Mouse (Mus musculus) stomach, postnatal 0 days (tissue): ENCODE results near the gene Palld. TPM values are rescaled to one million over a fixed set of nuclear protein-coding genes. Genes with fewer than 3 reads are reported as not detected.

Experiments used
- ATAC-seq: fragments of 200-750 bp; cut with Nextera tagmentation; 2 replicates; pipeline ENCODE4 v1.8.0; 2017; ENCODE audit not compliant: low FRiP score, low TSS enrichment
- DNase-seq: peaks from one replicate; pipeline ENCODE4 v3.0.0-alpha.2; 2016; ENCODE audit warnings: low spot score
- H3K27ac ChIP-seq: fragments of 300-500 bp; sonication (generic); replicated peaks from 2 replicates; pipeline ENCODE4 v1.5.1; 2014; ENCODE audit warnings: mild to moderate bottlenecking, control low read depth
- H3K27me3 ChIP-seq: fragments of 300-500 bp; sonication (generic); 2 replicates; pipeline ENCODE4 v1.6.1; 2014; ENCODE audit warnings: low read length; ENCODE audit not compliant: control insufficient read depth, insufficient read depth
- H3K36me3 ChIP-seq: fragments of 300-500 bp; sonication (generic); 2 replicates; pipeline ENCODE4 v1.6.1; 2014; ENCODE audit warnings: low read length, mixed read lengths; ENCODE audit not compliant: control insufficient read depth, insufficient read depth
- H3K4me1 ChIP-seq: fragments of 300-500 bp; sonication (generic); replicated peaks from 2 replicates; pipeline ENCODE4 v1.6.1; 2014; ENCODE audit warnings: antibody characterized with exemption; ENCODE audit not compliant: control insufficient read depth, insufficient read depth
- H3K4me2 ChIP-seq: fragments of 300-500 bp; sonication (generic); replicated peaks from 2 replicates; pipeline ENCODE4 v1.6.1; 2014; ENCODE audit warnings: low read depth, mild to moderate bottlenecking, control low read depth, moderate library complexity
- H3K4me3 ChIP-seq: fragments of 300-500 bp; sonication (generic); 2 replicates; pipeline ENCODE4 v1.5.1; 2014; ENCODE audit warnings: low read depth, low read length, control low read depth
- H3K9ac ChIP-seq: fragments of 300-500 bp; sonication (generic); 2 replicates; pipeline ENCODE4 v1.6.1; 2014; ENCODE audit warnings: mild to moderate bottlenecking, low read length, control low read depth, mixed read lengths
- H3K9me3 ChIP-seq: fragments of 300-500 bp; sonication (generic); 2 replicates; pipeline ENCODE4 v1.6.1; 2016; ENCODE audit warnings: low read length; ENCODE audit not compliant: control insufficient read depth
- CTCF ChIP-seq: IDR thresholded peaks from 2 replicates; pipeline ENCODE4 v1.5.1; 2016; ENCODE audit warnings: antibody characterized with exemption, low read depth, mild to moderate bottlenecking, moderate library complexity
- EP300 ChIP-seq: optimal IDR thresholded peaks from 2 replicates; pipeline ENCODE3; 2016; ENCODE audit warnings: antibody characterized with exemption
- WGBS: fragments of 180-500 bp; shearing (Covaris S2); extraction: QIAGEN DNeasy Blood & Tissue Kit; methylation state at CpG from one replicate; pipeline ENCODE4 v1.1.7; 2014; 5-methylcytosine and 5-hydroxymethylcytosine counted together
- polyA plus RNA-seq: library from polyadenylated mRNA; unstranded; fragments of >200 nt; fragmentation: Nextera tagmentation; extraction: Ambion mirVana; gene quantifications from 2 replicates; pipeline ENCODE4 v1.2.1, GENCODE M21; 2015

Gene Palld
- polyA plus RNA-seq, 1 experiment from 2014 or later = 71.0 TPM

DNA sequence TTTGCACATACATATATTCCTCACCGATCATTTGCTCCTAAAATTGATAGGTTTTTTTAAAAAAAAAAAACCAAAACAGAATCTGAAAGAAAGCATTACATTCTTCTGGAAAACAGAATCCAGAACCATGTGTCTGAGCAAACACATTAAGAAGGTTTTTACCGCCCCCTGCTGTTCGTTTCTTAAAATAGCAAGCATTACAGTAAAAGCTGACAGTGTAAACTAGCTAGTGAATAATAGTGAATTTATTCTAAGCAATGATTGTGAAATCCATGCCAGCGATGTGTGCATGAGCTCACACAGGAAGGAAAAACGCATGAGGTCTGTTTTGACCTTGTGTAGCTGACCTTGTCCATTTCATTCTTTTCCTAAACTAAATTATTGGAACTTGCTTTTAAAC, 27.2 kb downstream of the Palld start:
- DNase-seq = peak; percentile 40
- peak; percentile 85 for TF ChIP-seq CTCF
- TF ChIP-seq EP300 = no peak
- no peak overlapping the region for H3K4me2 ChIP-seq
- no peaks in the 10 kb centered on the region for H3K27me3 ChIP-seq
- 5% methylated on average over 5 of the region's 5 CpGs for WGBS
- H3K27ac ChIP-seq = no peak overlapping the region
- peak; percentile 53; the same call in 1 of the 2 replicates for ATAC-seq
- H3K36me3 ChIP-seq = no peaks in the 10 kb centered on the region
- H3K9ac ChIP-seq = no peak overlapping the region
- no peak overlapping the region for H3K4me3 ChIP-seq
- H3K9me3 ChIP-seq = no peaks in the 10 kb centered on the region
- H3K4me1 ChIP-seq = no peaks in the 10 kb centered on the region

- ATAC-seq (0 out of 2 replicates have a peak, but pooled peaks have one; percentile 24), DNase-seq (peak; percentile 33)
- Histone ChIP-seq H3K4me3 (no peak overlapping the region), H3K27ac (no peak overlapping the region), H3K9ac (no peak overlapping the region), H3K4me2 (no peak overlapping the region), H3K9me3 (no peaks in the 10 kb centered on the region), H3K4me1 (no peaks in the 10 kb centered on the region), H3K27me3 (no peaks in the 10 kb centered on the region), H3K36me3 (no peaks in the 10 kb centered on the region)
- TF ChIP-seq EP300 = no peak
- peak; percentile 45 for TF ChIP-seq CTCF
- 54% methylated on average over 9 of the region's 9 CpGs for WGBS
Observed at GRCm38 (mm10) chr8:61873994-61874393, 28.5 kb downstream of the Palld start.

GRCm38 (mm10) chr8:61868481-61868880, 34.0 kb downstream of the Palld start:
- no peak overlapping the region for H3K4me2 ChIP-seq
- ATAC-seq = no peak

GRCm38 (mm10) chr8:61866920-61867319, 35.6 kb downstream of the Palld start:
- ATAC-seq (no peak), DNase-seq (no peak)
- Histone ChIP-seq H3K4me2 (no peak overlapping the region), H3K9me3 (no peaks in the 10 kb centered on the region), H3K4me1 (no peaks in the 10 kb centered on the region), H3K4me3 (no peak overlapping the region), H3K27ac (no peak overlapping the region), H3K27me3 (no peaks in the 10 kb centered on the region), H3K9ac (no peak overlapping the region), H3K36me3 (no peaks in the 10 kb centered on the region)
- TF ChIP-seq CTCF (no peak), EP300 (no peak)
- 93% methylated on average over 1 of the region's 1 CpGs for WGBS

More at GRCm38 (mm10) chr8:61868481-61868880, 34.0 kb downstream of the Palld start:
- DNase-seq = no peak
- TF ChIP-seq EP300 (no peak), CTCF (no peak)
- no peaks in the 10 kb centered on the region for H3K36me3 ChIP-seq
- no peak overlapping the region for H3K4me3 ChIP-seq
- no peaks in the 10 kb centered on the region for H3K27me3 ChIP-seq
- H3K9me3 ChIP-seq = no peaks in the 10 kb centered on the region
- H3K9ac ChIP-seq = no peak overlapping the region
- WGBS = 94% methylated on average over 3 of the region's 3 CpGs
- no peaks in the 10 kb centered on the region for H3K4me1 ChIP-seq
- H3K27ac ChIP-seq = no peak overlapping the region

GRCm38 (mm10) chr8:61865365-61865764, 37.1 kb downstream of the Palld start:
- 88% methylated on average over 7 of the region's 7 CpGs for WGBS
- Histone ChIP-seq H3K9me3 (no peaks in the 10 kb centered on the region), H3K4me2 (no peak overlapping the region), H3K4me3 (no peak overlapping the region), H3K4me1 (no peaks in the 10 kb centered on the region), H3K9ac (no peak overlapping the region), H3K27me3 (no peaks in the 10 kb centered on the region), H3K27ac (no peak overlapping the region), H3K36me3 (no peaks in the 10 kb centered on the region)
- TF ChIP-seq CTCF (no peak), EP300 (no peak)
- ATAC-seq (no peak), DNase-seq (no peak)

- ATAC-seq (no peak), DNase-seq (no peak)
- Histone ChIP-seq H3K9ac (no peak overlapping the region), H3K27ac (no peak overlapping the region), H3K4me1 (no peaks in the 10 kb centered on the region), H3K36me3 (no peaks in the 10 kb centered on the region), H3K4me3 (no peak overlapping the region), H3K4me2 (no peak overlapping the region), H3K9me3 (no peaks in the 10 kb centered on the region), H3K27me3 (no peaks in the 10 kb centered on the region)
- TF ChIP-seq EP300 (no peak), CTCF (no peak)
- 76% methylated on average over 4 of the region's 4 CpGs for WGBS
Observed at GRCm38 (mm10) chr8:61851270-61851669, 51.2 kb downstream of the Palld start.
